Mouse (Mus musculus) kidney, postnatal 0 days (tissue): ENCODE data around the gene Oas1e. TPM values are rescaled to one million over a fixed set of nuclear protein-coding genes. Genes with fewer than 3 reads are reported as not detected.

ENCODE experiments used
- ATAC-seq: fragments of 200-750 bp; cut with Nextera tagmentation; replicated peaks from 2 replicates; pipeline ENCODE4 v1.8.0; 2017; ENCODE audit warnings: low read depth, moderate number of reproducible peaks, moderate TSS enrichment, moderate library complexity; ENCODE audit not compliant: low FRiP score
- DNase-seq: peaks from one replicate; pipeline ENCODE4 v3.0.0-alpha.2; 2016; ENCODE audit warnings: low spot score
- H3K27ac ChIP-seq: fragments of 300-500 bp; sonication (generic); 2 replicates; pipeline ENCODE4 v1.5.1; 2014; ENCODE audit warnings: mild to moderate bottlenecking
- H3K27me3 ChIP-seq: fragments of 300-500 bp; sonication (generic); 2 replicates; pipeline ENCODE4 v1.6.1; 2014; ENCODE audit warnings: low read length, mixed read lengths; ENCODE audit not compliant: insufficient read depth
- H3K36me3 ChIP-seq: fragments of 300-500 bp; sonication (generic); 2 replicates; pipeline ENCODE4 v1.6.1; 2014; ENCODE audit warnings: low read length, mixed read lengths; ENCODE audit not compliant: insufficient read depth
- H3K4me1 ChIP-seq: fragments of 300-500 bp; sonication (generic); replicated peaks from 2 replicates; pipeline ENCODE4 v1.6.1; 2014; ENCODE audit warnings: antibody characterized with exemption, low read length, mixed read lengths; ENCODE audit not compliant: insufficient read depth
- H3K4me2 ChIP-seq: fragments of 300-500 bp; sonication (generic); 2 replicates; pipeline ENCODE4 v1.6.1; 2014; ENCODE audit warnings: mild to moderate bottlenecking, low read length, moderate library complexity, mixed read lengths
- H3K4me3 ChIP-seq: fragments of 300-500 bp; sonication (generic); replicated peaks from 2 replicates; pipeline ENCODE4 v1.5.1; 2014; ENCODE audit warnings: low read depth, low read length
- H3K9ac ChIP-seq: fragments of 300-500 bp; sonication (generic); 2 replicates; pipeline ENCODE4 v1.6.1; 2014; ENCODE audit warnings: low read depth, low read length
- H3K9me3 ChIP-seq: fragments of 300-500 bp; sonication (generic); replicated peaks from 2 replicates; pipeline ENCODE4 v1.6.1; 2016; ENCODE audit warnings: low read length, inconsistent platforms, mixed read lengths
- CTCF ChIP-seq: IDR thresholded peaks from 2 replicates; pipeline ENCODE4 v1.5.1; 2016; ENCODE audit warnings: antibody characterized with exemption, low read depth, mild to moderate bottlenecking, moderate library complexity
- WGBS: fragments of 180-500 bp; shearing (Covaris S2); extraction: QIAGEN DNeasy Blood & Tissue Kit; methylation state at CpG from one replicate; pipeline ENCODE4 v1.1.7; 2014; 5-methylcytosine and 5-hydroxymethylcytosine counted together
- polyA plus RNA-seq: library from polyadenylated mRNA; unstranded; fragments of >200 nt; fragmentation: Nextera tagmentation; extraction: Ambion mirVana; gene quantifications from 2 replicates; pipeline ENCODE4 v1.2.1, GENCODE M21; 2015

The Oas1e gene
- polyA plus RNA-seq, 1 experiment from 2014 or later: not detected

DNA sequence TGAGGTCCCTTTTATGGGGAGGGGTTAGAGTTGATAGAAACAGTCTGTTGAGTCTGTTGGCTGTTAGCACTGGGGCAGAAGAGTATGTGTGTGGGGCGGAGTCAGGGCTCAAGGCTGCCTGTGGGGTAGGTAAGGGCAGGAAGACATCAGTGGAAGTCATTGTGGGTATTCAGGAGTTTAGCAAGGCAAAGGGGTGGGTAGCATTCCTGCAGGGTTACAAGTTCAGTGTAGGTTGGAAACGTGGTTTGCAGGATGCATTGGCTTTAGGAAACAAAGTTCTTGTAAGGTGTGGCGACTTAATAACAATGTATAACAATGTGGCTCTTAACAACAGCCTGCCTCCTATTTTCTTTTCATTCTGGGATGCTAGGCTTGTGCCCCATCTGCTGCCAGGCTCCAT lies 44.1 kb downstream of the Oas1e start:
- 74% methylated on average over 3 of the region's 3 CpGs for WGBS
- Histone ChIP-seq H3K36me3 (no peaks in the 10 kb centered on the region), H3K9me3 (no peaks in the 10 kb centered on the region), H3K4me3 (no peak overlapping the region), H3K27me3 (no peaks in the 10 kb centered on the region), H3K9ac (no peak overlapping the region), H3K4me2 (no peak overlapping the region), H3K4me1 (no peaks in the 10 kb centered on the region), H3K27ac (no peak overlapping the region)
- ATAC-seq: no peak
- TF ChIP-seq CTCF: no peak
- no peak for DNase-seq

DNA sequence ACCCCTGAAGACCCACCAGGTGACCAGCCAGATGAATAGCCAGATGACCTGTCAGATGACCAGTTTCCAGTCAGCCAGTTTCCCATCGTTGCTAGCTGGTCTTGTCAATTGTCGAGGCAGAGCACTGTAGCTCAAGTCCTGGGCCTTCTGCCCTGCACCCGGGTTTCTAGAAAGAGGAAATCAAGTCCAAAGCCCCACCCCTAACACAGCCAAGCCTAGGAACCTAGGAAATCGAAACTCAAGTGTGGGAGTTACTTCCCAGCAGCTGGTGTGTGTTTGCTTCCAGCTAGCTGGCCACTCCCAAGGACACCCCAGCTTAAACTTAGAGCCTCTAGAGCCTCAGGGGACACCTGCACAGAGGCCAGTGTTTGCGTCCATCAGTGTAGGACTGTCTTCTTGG lies 45.6 kb downstream of the Oas1e start, which contains the start of gene Oas2:
Gene Oas2 (minus strand): TSS at position 166 of the 400 bp plus-strand sequence.
- no peak within 1 kb of the TSS for H3K9ac ChIP-seq
- no peaks in the 10 kb centered on the region for H3K27me3 ChIP-seq
- H3K4me1 ChIP-seq: no peaks in the 10 kb centered on the region
- ATAC-seq (no peak), DNase-seq (peak; percentile 40)
- H3K4me2 ChIP-seq: no peak within 1 kb of the TSS
- H3K4me3 ChIP-seq: no peak within 1 kb of the TSS
- 33% methylated on average over 5 of the region's 5 CpGs for WGBS
- H3K36me3 ChIP-seq: no peaks in the 10 kb centered on the region
- TF ChIP-seq CTCF: no peak
- H3K27ac ChIP-seq: no peak within 1 kb of the TSS
- H3K9me3 ChIP-seq: no peaks in the 10 kb centered on the region

DNA sequence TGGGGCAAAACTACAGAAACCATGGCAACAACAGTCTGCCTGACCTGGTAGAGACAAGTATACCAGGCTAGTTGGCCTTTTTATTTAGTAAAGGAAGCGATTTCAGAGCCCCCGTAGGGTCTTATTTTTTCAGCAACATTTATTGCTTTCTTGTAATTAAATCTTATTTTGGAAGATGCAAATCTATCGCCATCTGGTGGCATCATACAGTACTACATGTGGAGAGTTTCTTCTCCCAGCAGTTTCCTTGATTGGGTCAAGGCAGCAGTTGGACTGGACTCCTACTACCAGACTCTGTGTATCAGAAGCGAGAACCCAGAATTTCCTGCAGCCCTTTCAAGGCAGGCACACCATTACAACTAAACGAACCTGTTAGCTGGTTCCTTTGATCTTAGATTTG lies 48.9 kb downstream of the Oas1e start:
- DNase-seq (peak; percentile 80), ATAC-seq (no peak)
- H3K9me3 ChIP-seq: no peaks in the 10 kb centered on the region
- no peaks in the 10 kb centered on the region for H3K4me1 ChIP-seq
- H3K4me3 ChIP-seq: no peak overlapping the region
- H3K36me3 ChIP-seq: no peaks in the 10 kb centered on the region
- no peak overlapping the region for H3K27ac ChIP-seq
- 5% methylated on average over 5 of the region's 5 CpGs for WGBS
- no peak overlapping the region for H3K4me2 ChIP-seq
- no peaks in the 10 kb centered on the region for H3K27me3 ChIP-seq
- 0 out of 2 replicates have a peak overlapping the region, but pooled peaks have one; percentile 9 for H3K9ac ChIP-seq
- TF ChIP-seq CTCF: peak; percentile 81

DNA sequence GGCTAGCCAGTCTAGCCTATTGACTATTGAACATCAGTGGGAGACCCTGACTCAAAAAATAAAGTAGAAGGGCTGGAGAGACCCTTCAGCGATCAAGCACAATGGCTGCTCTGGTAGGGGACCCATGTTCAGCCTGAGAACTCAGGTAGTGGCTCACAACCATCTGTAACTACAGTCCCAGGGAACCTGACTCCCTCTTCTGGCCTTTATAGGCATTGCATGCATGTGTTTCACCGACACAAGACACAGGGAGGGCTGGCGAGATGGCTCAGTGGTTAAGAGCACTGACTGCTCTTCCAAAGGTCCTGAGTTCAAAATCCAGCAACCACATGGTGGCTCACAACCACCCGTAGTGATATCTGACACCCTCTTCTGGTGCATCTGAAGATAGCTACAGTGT lies 53.2 kb downstream of the Oas1e start:
- Histone ChIP-seq H3K36me3 (no peaks in the 10 kb centered on the region), H3K9me3 (no peaks in the 10 kb centered on the region), H3K27ac (no peak overlapping the region), H3K27me3 (no peaks in the 10 kb centered on the region), H3K4me2 (no peak overlapping the region), H3K4me3 (no peak overlapping the region), H3K4me1 (no peaks in the 10 kb centered on the region), H3K9ac (no peak overlapping the region)
- TF ChIP-seq CTCF: peak; percentile 67
- 38% methylated on average over 4 of the region's 4 CpGs for WGBS
- ATAC-seq: no peak
- DNase-seq: peak; percentile 28

Other genes starting within 250 kb of the Oas1e start
- gene Tpcn1, start 206.9 kb downstream of the Oas1e start, polyA plus RNA-seq: 34.6 and 35.4 TPM in 2 replicates
- 1.1 and 1.4 TPM in 2 replicates for gene Iqcd, start 206.5 kb downstream of the Oas1e start, polyA plus RNA-seq
- gene Rita1, start 182.9 kb downstream of the Oas1e start, polyA plus RNA-seq: 14.3 and 16.3 TPM in 2 replicates
- gene Ddx54, start 182.8 kb downstream of the Oas1e start, polyA plus RNA-seq: 34.8 and 38.6 TPM in 2 replicates
- gene Cfap73, start 161.3 kb downstream of the Oas1e start, polyA plus RNA-seq: not detected in 2 replicates
- 0.36 and 0.39 TPM in 2 replicates for gene Rasal1, start 146.7 kb downstream of the Oas1e start, polyA plus RNA-seq
- gene Dtx1, start 83.6 kb downstream of the Oas1e start, polyA plus RNA-seq: 3.6 and 5.5 TPM in 2 replicates
- gene Oas2, start 45.7 kb downstream of the Oas1e start, polyA plus RNA-seq: 0.64 and 0.87 TPM in 2 replicates
- 0.13 and 0.21 TPM in 2 replicates for gene Oas3, start 17.9 kb downstream of the Oas1e start, polyA plus RNA-seq
- 1.1 and 1.2 TPM in 2 replicates for gene Oas1c, start 17.0 kb upstream of the Oas1e start, polyA plus RNA-seq
- gene Oas1f, start 51.8 kb upstream of the Oas1e start, polyA plus RNA-seq: 0.12 and 0.27 TPM in 2 replicates
- 0.07 TPM in 1 of 2 replicates, not detected in the other for gene Oas1h, start 65.9 kb upstream of the Oas1e start, polyA plus RNA-seq
- gene Oas1g, start 92.1 kb upstream of the Oas1e start, polyA plus RNA-seq: 1.6 and 1.8 TPM in 2 replicates
- 5.4 and 7.9 TPM in 2 replicates for gene Oas1a, start 112.0 kb upstream of the Oas1e start, polyA plus RNA-seq
- gene Oas1d, start 119.0 kb upstream of the Oas1e start, polyA plus RNA-seq: not detected in 2 replicates
- 0.22 and 0.28 TPM in 2 replicates for gene Rph3a, start 214.6 kb upstream of the Oas1e start, polyA plus RNA-seq